Mouse (Mus musculus) kidney, postnatal 0 days (tissue): Measurements from ENCODE around the gene Atp11c. TPM values are rescaled to one million over a fixed set of nuclear protein-coding genes. Genes with fewer than 3 reads are reported as not detected.

Experiments
- ATAC-seq: fragments of 200-750 bp; cut with Nextera tagmentation; replicated peaks from 2 replicates; pipeline ENCODE4 v1.8.0; 2017; ENCODE audit warnings: low read depth, moderate number of reproducible peaks, moderate TSS enrichment, moderate library complexity; ENCODE audit not compliant: low FRiP score
- DNase-seq: peaks from one replicate; pipeline ENCODE4 v3.0.0-alpha.2; 2016; ENCODE audit warnings: low spot score
- H3K27ac ChIP-seq: fragments of 300-500 bp; sonication (generic); 2 replicates; pipeline ENCODE4 v1.5.1; 2014; ENCODE audit warnings: mild to moderate bottlenecking
- H3K27me3 ChIP-seq: fragments of 300-500 bp; sonication (generic); 2 replicates; pipeline ENCODE4 v1.6.1; 2014; ENCODE audit warnings: low read length, mixed read lengths; ENCODE audit not compliant: insufficient read depth
- H3K36me3 ChIP-seq: fragments of 300-500 bp; sonication (generic); 2 replicates; pipeline ENCODE4 v1.6.1; 2014; ENCODE audit warnings: low read length, mixed read lengths; ENCODE audit not compliant: insufficient read depth
- H3K4me1 ChIP-seq: fragments of 300-500 bp; sonication (generic); replicated peaks from 2 replicates; pipeline ENCODE4 v1.6.1; 2014; ENCODE audit warnings: antibody characterized with exemption, low read length, mixed read lengths; ENCODE audit not compliant: insufficient read depth
- H3K4me2 ChIP-seq: fragments of 300-500 bp; sonication (generic); 2 replicates; pipeline ENCODE4 v1.6.1; 2014; ENCODE audit warnings: mild to moderate bottlenecking, low read length, moderate library complexity, mixed read lengths
- H3K4me3 ChIP-seq: fragments of 300-500 bp; sonication (generic); replicated peaks from 2 replicates; pipeline ENCODE4 v1.5.1; 2014; ENCODE audit warnings: low read depth, low read length
- H3K9ac ChIP-seq: fragments of 300-500 bp; sonication (generic); 2 replicates; pipeline ENCODE4 v1.6.1; 2014; ENCODE audit warnings: low read depth, low read length
- H3K9me3 ChIP-seq: fragments of 300-500 bp; sonication (generic); replicated peaks from 2 replicates; pipeline ENCODE4 v1.6.1; 2016; ENCODE audit warnings: low read length, inconsistent platforms, mixed read lengths
- CTCF ChIP-seq: IDR thresholded peaks from 2 replicates; pipeline ENCODE4 v1.5.1; 2016; ENCODE audit warnings: antibody characterized with exemption, low read depth, mild to moderate bottlenecking, moderate library complexity
- WGBS: fragments of 180-500 bp; shearing (Covaris S2); extraction: QIAGEN DNeasy Blood & Tissue Kit; methylation state at CpG from one replicate; pipeline ENCODE4 v1.1.7; 2014; 5-methylcytosine and 5-hydroxymethylcytosine counted together
- polyA plus RNA-seq: library from polyadenylated mRNA; unstranded; fragments of >200 nt; fragmentation: Nextera tagmentation; extraction: Ambion mirVana; gene quantifications from 2 replicates; pipeline ENCODE4 v1.2.1, GENCODE M21; 2015

Gene Atp11c
- 6.6 and 6.9 TPM in 2 replicates for polyA plus RNA-seq

- no peaks in the 10 kb centered on the region for H3K4me1 ChIP-seq
- no peak for TF ChIP-seq CTCF
- H3K9ac ChIP-seq, result no peak within 1 kb of the TSS
- H3K4me2 ChIP-seq, result no peak within 1 kb of the TSS
- no peak within 1 kb of the TSS for H3K4me3 ChIP-seq
- no peak for ATAC-seq
- H3K9me3 ChIP-seq, result no peaks in the 10 kb centered on the region
- no peak within 1 kb of the TSS for H3K27ac ChIP-seq
- DNase-seq, result no peak
- H3K27me3 ChIP-seq, result no peaks in the 10 kb centered on the region
- no peaks in the 10 kb centered on the region for H3K36me3 ChIP-seq
- WGBS, result 76% methylated on average over 2 of the region's 2 CpGs
These were observed at the start of gene Atp11c for GRCm38 (mm10) chrX:60592598-60592997. Atp11c (minus strand) TSS chrX:60592698.

- Histone ChIP-seq H3K27me3 (no peaks in the 10 kb centered on the region), H3K36me3 (no peaks in the 10 kb centered on the region), H3K4me1 (no peaks in the 10 kb centered on the region), H3K4me2 (no peak overlapping the region), H3K4me3 (no peak overlapping the region), H3K27ac (no peak overlapping the region), H3K9ac (no peak overlapping the region), H3K9me3 (no peaks in the 10 kb centered on the region)
- TF ChIP-seq CTCF, result peak; percentile 63
- 58% methylated on average over 3 of the region's 3 CpGs for WGBS
- DNase-seq (peak; percentile 8), ATAC-seq (no peak)
These were observed 16.7 kb upstream of the Atp11c start for GRCm38 (mm10) chrX:60609202-60609601.

DNA sequence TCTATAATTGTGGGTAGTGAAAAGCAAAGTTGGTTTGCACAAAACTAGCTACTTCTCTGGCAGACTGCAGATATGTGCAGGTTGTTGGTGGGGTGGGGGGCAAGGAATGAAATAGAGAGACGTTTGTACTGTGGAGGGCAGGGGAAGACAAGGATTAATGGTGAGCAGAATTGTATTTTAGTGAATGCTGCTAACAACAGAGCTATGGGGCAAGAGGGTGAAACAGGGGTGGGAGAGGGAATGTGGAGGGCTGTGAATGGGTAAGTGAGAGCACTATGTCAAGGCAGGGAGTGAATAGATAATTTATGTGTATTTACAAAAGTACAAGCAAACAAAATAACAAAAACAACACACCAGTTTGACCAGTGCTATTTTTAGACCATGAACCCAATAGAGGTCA, 22.0 kb downstream of the Atp11c start:
- Histone ChIP-seq H3K27ac (no peak overlapping the region), H3K9ac (no peak overlapping the region), H3K36me3 (no peaks in the 10 kb centered on the region), H3K27me3 (no peaks in the 10 kb centered on the region), H3K4me3 (no peak overlapping the region), H3K4me2 (no peak overlapping the region), H3K9me3 (no peaks in the 10 kb centered on the region), H3K4me1 (no peaks in the 10 kb centered on the region)
- 38% methylated on average over 1 of the region's 1 CpGs for WGBS
- TF ChIP-seq CTCF, result no peak
- DNase-seq (no peak), ATAC-seq (no peak)

DNA sequence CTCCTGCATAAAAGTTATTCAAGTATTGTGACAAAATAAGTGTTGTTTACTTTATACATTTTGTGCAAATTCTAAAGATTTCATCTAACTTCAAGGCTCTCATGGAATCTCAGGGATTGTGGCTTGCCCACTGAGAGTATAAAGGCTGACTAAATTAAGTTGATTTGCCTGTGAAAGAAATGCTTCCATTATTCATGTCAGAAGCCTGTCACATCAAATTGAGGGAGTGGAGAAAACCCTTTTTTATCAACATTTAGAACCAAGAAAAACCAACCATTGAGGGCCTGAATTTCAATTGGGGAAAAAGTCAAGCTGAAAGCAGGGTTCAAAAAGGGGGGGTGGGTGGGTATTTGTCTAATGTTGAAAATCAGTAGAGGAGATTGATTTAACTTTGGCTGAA, 23.5 kb downstream of the Atp11c start:
- H3K9me3 ChIP-seq, result no peaks in the 10 kb centered on the region
- DNase-seq, result no peak
- H3K9ac ChIP-seq, result no peak overlapping the region
- H3K4me2 ChIP-seq, result no peak overlapping the region
- H3K27ac ChIP-seq, result no peak overlapping the region
- ATAC-seq, result no peak
- no peaks in the 10 kb centered on the region for H3K4me1 ChIP-seq
- no peak for TF ChIP-seq CTCF
- H3K4me3 ChIP-seq, result no peak overlapping the region
- no peaks in the 10 kb centered on the region for H3K36me3 ChIP-seq
- H3K27me3 ChIP-seq, result no peaks in the 10 kb centered on the region

- Histone ChIP-seq H3K9ac (no peak overlapping the region), H3K9me3 (no peaks in the 10 kb centered on the region), H3K27ac (no peak overlapping the region), H3K4me1 (no peaks in the 10 kb centered on the region), H3K36me3 (no peaks in the 10 kb centered on the region), H3K4me3 (no peak overlapping the region), H3K4me2 (no peak overlapping the region), H3K27me3 (no peaks in the 10 kb centered on the region)
- WGBS, result 62% methylated on average over 4 of the region's 4 CpGs
- no peak for TF ChIP-seq CTCF
- DNase-seq, result no peak
- no peak for ATAC-seq
These were observed 37.3 kb downstream of the Atp11c start for GRCm38 (mm10) chrX:60555242-60555641.

GRCm38 (mm10) chrX:60547444-60548304, 44.8 kb downstream of the Atp11c start:
- no peaks in the 10 kb centered on the region for H3K36me3 ChIP-seq
- H3K27me3 ChIP-seq, result no peaks in the 10 kb centered on the region
- H3K4me2 ChIP-seq, result peak overlapping the region; percentile 65
- ATAC-seq, result peak; percentile 85
- 28% methylated on average over 74 of the region's 113 CpGs for WGBS
- peak; percentile 44 for DNase-seq
- peak overlapping the region; percentile 51 for H3K4me3 ChIP-seq
- no peak overlapping the region for H3K27ac ChIP-seq
- TF ChIP-seq CTCF, result no peak
- H3K9ac ChIP-seq, result peak overlapping the region; percentile 42; the same call in 1 of the 2 replicates
- H3K4me1 ChIP-seq, result no peaks in the 10 kb centered on the region
- no peaks in the 10 kb centered on the region for H3K9me3 ChIP-seq
